Mouse (Mus musculus) liver, embryonic 11.5 days (tissue): ENCODE measurements around the gene Kif5c. TPM values are rescaled to one million over a fixed set of nuclear protein-coding genes. Genes with fewer than 3 reads are reported as not detected.

ENCODE experiments used
- ATAC-seq: fragments of 200-750 bp; cut with Nextera tagmentation; replicated peaks from 2 replicates; pipeline ENCODE4 v1.8.0; 2017; ENCODE audit warnings: moderate number of reproducible peaks, mild to moderate bottlenecking, moderate TSS enrichment, moderate library complexity; ENCODE audit not compliant: low FRiP score
- DNase-seq: peaks from one replicate; pipeline ENCODE4 v3.0.0-alpha.2; 2017; ENCODE audit warnings: low spot score
- H3K27ac ChIP-seq: fragments of 300-500 bp; sonication (generic); 2 replicates; pipeline ENCODE4 v1.5.1; 2014; ENCODE audit warnings: mild to moderate bottlenecking, low read depth, low read length, control low read depth
- H3K27me3 ChIP-seq: fragments of 300-500 bp; sonication (generic); replicated peaks from 2 replicates; pipeline ENCODE4 v1.6.1; 2014; ENCODE audit warnings: low read length, mixed read lengths; ENCODE audit not compliant: control insufficient read depth, insufficient read depth
- H3K36me3 ChIP-seq: fragments of 300-500 bp; sonication (generic); 2 replicates; pipeline ENCODE4 v1.6.1; 2014; ENCODE audit warnings: mild to moderate bottlenecking, low read length, moderate library complexity, mixed read lengths; ENCODE audit not compliant: control insufficient read depth, insufficient read depth
- H3K4me1 ChIP-seq: fragments of 300-500 bp; sonication (generic); replicated peaks from 2 replicates; pipeline ENCODE4 v1.6.1; 2014; ENCODE audit warnings: low read length, mixed read lengths; ENCODE audit not compliant: control insufficient read depth, insufficient read depth
- H3K4me2 ChIP-seq: fragments of 300-500 bp; sonication (generic); 2 replicates; pipeline ENCODE4 v1.6.1; 2014; ENCODE audit warnings: mild to moderate bottlenecking, control low read depth, moderate library complexity
- H3K4me3 ChIP-seq: fragments of 300-500 bp; sonication (generic); 2 replicates; pipeline ENCODE4 v1.5.1; 2014; ENCODE audit warnings: low read depth, low read length, control low read depth
- H3K9ac ChIP-seq: fragments of 300-500 bp; sonication (generic); 2 replicates; pipeline ENCODE4 v1.6.1; 2014; ENCODE audit warnings: low read depth, low read length, control low read depth
- H3K9me3 ChIP-seq: fragments of 300-500 bp; sonication (generic); 2 replicates; pipeline ENCODE4 v1.6.1; 2016; ENCODE audit warnings: low read length, inconsistent platforms, mixed read lengths; ENCODE audit not compliant: control insufficient read depth
- WGBS: fragments of 180-500 bp; shearing (Covaris S2); extraction: QIAGEN DNeasy Blood & Tissue Kit; methylation state at CpG from one replicate; pipeline ENCODE4 v1.1.7; 2014; 5-methylcytosine and 5-hydroxymethylcytosine counted together
- polyA plus RNA-seq: library from polyadenylated mRNA; unstranded; fragments of >200 nt; fragmentation: Nextera tagmentation; extraction: Ambion mirVana; gene quantifications from 2 replicates; pipeline ENCODE4 v1.2.1, GENCODE M21; 2014

The Kif5c gene
- polyA plus RNA-seq, 1 experiment from 2014 or later: 0.78 TPM

- Histone ChIP-seq H3K36me3 (no peaks in the 10 kb centered on the region), H3K9me3 (no peaks in the 10 kb centered on the region), H3K4me2 (no peak overlapping the region), H3K27ac (no peak overlapping the region), H3K27me3 (no peaks in the 10 kb centered on the region), H3K4me3 (no peak overlapping the region), H3K4me1 (no peaks in the 10 kb centered on the region), H3K9ac (no peak overlapping the region)
- DNase-seq (no peak), ATAC-seq (no peak)
- WGBS: 83% methylated on average over 6 of the region's 6 CpGs
Measured at GRCm38 (mm10) chr2:49630636-49631035, 11.5 kb downstream of the Kif5c start.

GRCm38 (mm10) chr2:49633231-49633630 lies 14.1 kb downstream of the Kif5c start:
- ATAC-seq (no peak), DNase-seq (no peak)
- H3K4me2 ChIP-seq: no peak overlapping the region
- no peaks in the 10 kb centered on the region for H3K27me3 ChIP-seq
- H3K9ac ChIP-seq: no peak overlapping the region
- no peaks in the 10 kb centered on the region for H3K36me3 ChIP-seq
- no peaks in the 10 kb centered on the region for H3K4me1 ChIP-seq
- no peak overlapping the region for H3K27ac ChIP-seq
- 69% methylated on average over 9 of the region's 9 CpGs for WGBS
- H3K9me3 ChIP-seq: no peaks in the 10 kb centered on the region
- H3K4me3 ChIP-seq: no peak overlapping the region

GRCm38 (mm10) chr2:49642761-49643160 lies 23.7 kb downstream of the Kif5c start:
- ATAC-seq (no peak), DNase-seq (no peak)
- H3K4me3 ChIP-seq: no peak overlapping the region
- no peak overlapping the region for H3K27ac ChIP-seq
- no peak overlapping the region for H3K4me2 ChIP-seq
- 69% methylated on average over 3 of the region's 3 CpGs for WGBS
- no peaks in the 10 kb centered on the region for H3K27me3 ChIP-seq
- no peaks in the 10 kb centered on the region for H3K36me3 ChIP-seq
- H3K9ac ChIP-seq: no peak overlapping the region
- no peaks in the 10 kb centered on the region for H3K9me3 ChIP-seq
- no peaks in the 10 kb centered on the region for H3K4me1 ChIP-seq

DNA sequence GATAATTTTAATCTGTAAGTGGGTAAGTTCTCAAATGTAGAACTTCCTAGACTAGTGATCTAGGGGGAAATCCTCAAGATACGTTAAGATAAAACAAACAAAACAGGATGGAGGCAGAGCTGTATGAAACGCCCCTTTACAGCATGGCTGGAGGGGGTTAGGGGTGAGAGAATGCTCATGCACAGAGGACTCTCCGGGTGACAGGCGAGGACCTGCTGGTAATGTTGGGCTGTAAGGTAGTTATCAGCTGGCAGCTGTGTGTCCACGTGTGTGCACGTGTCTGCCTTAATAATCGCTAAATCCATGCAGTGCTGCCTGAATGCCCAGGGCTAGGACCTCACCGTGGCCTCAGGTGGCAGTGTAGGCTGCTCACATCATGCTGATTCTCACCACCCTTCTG lies 24.7 kb downstream of the Kif5c start:
- Histone ChIP-seq H3K9me3 (no peaks in the 10 kb centered on the region), H3K4me1 (no peaks in the 10 kb centered on the region), H3K4me3 (no peak overlapping the region), H3K27ac (no peak overlapping the region), H3K9ac (no peak overlapping the region), H3K36me3 (no peaks in the 10 kb centered on the region), H3K4me2 (no peak overlapping the region), H3K27me3 (no peaks in the 10 kb centered on the region)
- DNase-seq (no peak), ATAC-seq (no peak)
- WGBS: 84% methylated on average over 8 of the region's 8 CpGs

DNA sequence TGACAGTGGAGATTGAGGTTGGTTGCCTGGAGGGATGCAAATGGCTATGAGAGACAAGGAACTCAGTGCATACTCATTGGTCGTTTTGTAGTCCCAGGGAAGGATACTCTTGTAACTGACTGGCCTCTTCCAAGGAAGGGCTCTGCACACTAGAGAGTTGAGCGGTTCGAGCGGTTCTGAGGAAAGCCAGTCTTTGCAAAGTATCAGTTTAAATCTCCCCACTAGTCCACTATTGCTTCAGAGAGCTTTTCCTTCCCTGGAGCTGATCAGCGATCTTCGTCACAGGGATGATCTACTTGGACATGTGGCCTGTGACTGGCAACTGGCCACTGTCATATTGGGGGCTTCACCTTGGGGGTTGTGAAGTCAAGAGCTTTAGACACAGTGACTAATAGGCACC lies 28.5 kb downstream of the Kif5c start:
- Histone ChIP-seq H3K9me3 (no peaks in the 10 kb centered on the region), H3K9ac (no peak overlapping the region), H3K4me1 (no peaks in the 10 kb centered on the region), H3K27ac (no peak overlapping the region), H3K36me3 (no peaks in the 10 kb centered on the region), H3K4me2 (no peak overlapping the region), H3K27me3 (no peaks in the 10 kb centered on the region), H3K4me3 (no peak overlapping the region)
- no peak for ATAC-seq
- 81% methylated on average over 6 of the region's 6 CpGs for WGBS
- DNase-seq: no peak

DNA sequence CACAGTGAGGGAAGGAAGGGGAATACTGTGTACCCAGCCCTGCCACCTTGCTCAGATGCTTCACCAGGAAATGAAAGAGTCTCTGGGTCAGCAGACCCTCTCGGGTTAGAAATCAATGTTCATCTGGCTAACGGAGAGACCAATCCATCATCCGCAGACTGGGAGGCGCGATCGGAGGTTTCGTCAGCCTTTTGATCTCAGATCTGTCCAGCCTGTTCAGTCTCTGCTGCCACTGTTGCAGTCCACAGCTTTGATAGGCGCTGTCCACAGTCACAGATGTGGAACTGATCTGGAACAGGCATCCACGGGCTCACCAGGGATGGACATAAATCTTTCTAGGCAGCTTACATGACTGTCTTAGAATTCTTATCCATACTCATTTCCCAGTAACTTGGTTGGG lies 29.2 kb downstream of the Kif5c start:
- 55% methylated on average over 9 of the region's 9 CpGs for WGBS
- no peaks in the 10 kb centered on the region for H3K9me3 ChIP-seq
- H3K27ac ChIP-seq: no peak overlapping the region
- H3K27me3 ChIP-seq: no peaks in the 10 kb centered on the region
- H3K4me2 ChIP-seq: no peak overlapping the region
- H3K36me3 ChIP-seq: no peaks in the 10 kb centered on the region
- no peak for DNase-seq
- H3K4me1 ChIP-seq: no peaks in the 10 kb centered on the region
- no peak overlapping the region for H3K9ac ChIP-seq
- no peak for ATAC-seq
- H3K4me3 ChIP-seq: no peak overlapping the region

GRCm38 (mm10) chr2:49648806-49649205 lies 29.7 kb downstream of the Kif5c start:
- no peak for ATAC-seq
- no peaks in the 10 kb centered on the region for H3K36me3 ChIP-seq
- no peak overlapping the region for H3K4me2 ChIP-seq
- H3K4me3 ChIP-seq: no peak overlapping the region
- 77% methylated on average over 6 of the region's 6 CpGs for WGBS
- DNase-seq: no peak
- no peak overlapping the region for H3K9ac ChIP-seq
- H3K9me3 ChIP-seq: no peaks in the 10 kb centered on the region
- no peaks in the 10 kb centered on the region for H3K4me1 ChIP-seq
- no peak overlapping the region for H3K27ac ChIP-seq
- H3K27me3 ChIP-seq: no peaks in the 10 kb centered on the region

GRCm38 (mm10) chr2:49649211-49649610 lies 30.1 kb downstream of the Kif5c start:
- Histone ChIP-seq H3K27ac (no peak overlapping the region), H3K4me1 (no peaks in the 10 kb centered on the region), H3K27me3 (no peaks in the 10 kb centered on the region), H3K36me3 (no peaks in the 10 kb centered on the region), H3K4me2 (no peak overlapping the region), H3K9me3 (no peaks in the 10 kb centered on the region), H3K4me3 (no peak overlapping the region), H3K9ac (no peak overlapping the region)
- ATAC-seq (no peak), DNase-seq (no peak)
- WGBS: 80% methylated on average over 10 of the region's 10 CpGs

DNA sequence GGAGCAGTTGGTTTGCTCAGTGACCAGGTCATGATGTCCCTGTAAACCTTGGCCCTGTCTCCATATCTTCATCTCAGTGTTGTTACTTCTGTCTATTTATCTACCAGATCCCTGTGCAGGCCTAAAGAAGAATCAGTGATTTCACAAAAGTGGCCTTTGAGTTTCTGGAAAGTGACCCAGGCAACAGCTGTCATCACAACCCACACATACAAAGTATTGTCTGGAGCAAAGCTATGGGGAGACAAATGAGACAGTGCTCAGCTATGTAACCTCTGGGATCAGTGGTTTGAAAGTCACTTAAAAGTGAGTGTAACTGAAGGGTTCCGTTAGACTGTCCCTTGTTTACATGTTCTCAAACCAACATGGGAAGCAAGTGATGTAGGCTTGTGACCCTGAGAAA lies 32.6 kb downstream of the Kif5c start:
- Histone ChIP-seq H3K4me3 (no peak overlapping the region), H3K27ac (no peak overlapping the region), H3K9ac (no peak overlapping the region), H3K36me3 (no peaks in the 10 kb centered on the region), H3K27me3 (no peaks in the 10 kb centered on the region), H3K4me2 (no peak overlapping the region), H3K9me3 (no peaks in the 10 kb centered on the region), H3K4me1 (no peaks in the 10 kb centered on the region)
- ATAC-seq: no peak
- no peak for DNase-seq
- 79% methylated on average over 1 of the region's 1 CpGs for WGBS
